Comparison of ENCODE assay signal across 20 mouse cellular contexts in genomic region chr1:33594966-33595365, GRCm38 (mm10).
DNase-seq lines count a peak whose midpoint lies in the region; ATAC-seq and TF ChIP-seq lines count a peak whose summit lies in the region.
"Had no signal": no experiment of that assay in that cellular context is flagged by ENCODE, and none has a peak within 500 bp of the region (broad histone marks: within the 10 kb centered on the region; RNA-seq: fewer than 3 reads in every experiment).

No protein-coding gene starts in this region.

- H3K36me3 ChIP-seq in forebrain, embryonic 11.5 days (ENCODE audit: control insufficient read depth, insufficient read depth, low read length), result 0 out of 2 replicates have a peak, but pooled peaks cover 3% of the 10 kb centered on the region
- peaks cover 7% of the 10 kb centered on the region for H3K36me3 ChIP-seq in forebrain, embryonic 12.5 days (replicated peaks)
- no peaks in the 10 kb centered on the region for H3K36me3 ChIP-seq in midbrain, embryonic 11.5 days (ENCODE audit: control insufficient read depth, insufficient read depth, low read length)
- H3K36me3 ChIP-seq in midbrain, embryonic 10.5 days, result peaks cover 14% of the 10 kb centered on the region
- H3K36me3 ChIP-seq in spleen, adult 2 months (ENCODE audit: control insufficient read depth, insufficient read depth, low read length), result no peaks in the 10 kb centered on the region; the same call in 1 of the 2 replicates
- no peaks in the 10 kb centered on the region for H3K36me3 ChIP-seq in intestine, embryonic 16.5 days (ENCODE audit: control insufficient read depth, insufficient read depth, low read length)

- H3K27ac ChIP-seq in forebrain, embryonic 11.5 days (ENCODE audit: low read depth, low read length), result no peak overlapping the region
- H3K27ac ChIP-seq in forebrain, embryonic 12.5 days, result no peak overlapping the region
- H3K27ac ChIP-seq in midbrain, embryonic 11.5 days (ENCODE audit: low read depth, low read length), result no peak overlapping the region
- H3K27ac ChIP-seq in midbrain, embryonic 10.5 days (replicated peaks), result no peak overlapping the region
- H3K27ac ChIP-seq in spleen, adult 2 months (ENCODE audit: insufficient read depth, low read length), result peak overlapping the region; percentile 68; the same call in 1 of the 2 replicates
- no peak overlapping the region for H3K27ac ChIP-seq in intestine, embryonic 16.5 days (ENCODE audit: low read length)
- H3K27ac ChIP-seq: forebrain, embryonic 13.5 days; heart, adult 2 months; heart, embryonic 15.5 days had no signal

- TF ChIP-seq CTCF in spleen, adult 2 months (IDR thresholded peaks at IDR 0.05; ENCODE audit: extremely low read depth, insufficient read depth, insufficient read length, insufficient replicate concordance), result no peak

- DNase-seq in forebrain, embryonic 11.5 days (ENCODE audit: low spot score), result no peak
- no peak for DNase-seq in midbrain, embryonic 11.5 days (ENCODE audit: low spot score, missing footprints)
- no peak for DNase-seq in midbrain, embryonic 10.5 days (ENCODE audit: low spot score)
- DNase-seq in spleen, adult 2 months (ENCODE audit: low read depth in 1 of 2, low spot score in 2 of 2), result no peak
- DNase-seq in spleen, adult 18-20 months, result no peak
- no peak for DNase-seq in thymus, postnatal 0 days (ENCODE audit: low spot score)
- DNase-seq: adrenal gland, adult 2 months; adrenal gland, postnatal 25 days; cerebellum, adult 18-20 months; cerebellum, adult 9-11 months; cerebellum, postnatal 36 days; forebrain, postnatal 0 days; gastrocnemius, postnatal 14 days; heart, adult 2 months; heart, postnatal 14 days had no signal

- no peaks in the 10 kb centered on the region for H3K27me3 ChIP-seq in forebrain, embryonic 11.5 days (ENCODE audit: control insufficient read depth, insufficient read depth, low read length)
- H3K27me3 ChIP-seq in forebrain, embryonic 12.5 days, result no peaks in the 10 kb centered on the region
- H3K27me3 ChIP-seq in midbrain, embryonic 11.5 days (ENCODE audit: control insufficient read depth, insufficient read depth, low read length), result no peaks in the 10 kb centered on the region
- no peaks in the 10 kb centered on the region for H3K27me3 ChIP-seq in midbrain, embryonic 10.5 days (ENCODE audit: low read depth, poor library complexity, severe bottlenecking)
- no peaks in the 10 kb centered on the region for H3K27me3 ChIP-seq in spleen, adult 2 months (ENCODE audit: control insufficient read depth, insufficient read depth, low read length)
- no peaks in the 10 kb centered on the region for H3K27me3 ChIP-seq in intestine, embryonic 16.5 days (replicated peaks; ENCODE audit: control insufficient read depth, insufficient read depth, low read length)
- H3K27me3 ChIP-seq: forebrain, embryonic 13.5 days; heart, embryonic 15.5 days had no signal

- no peak overlapping the region for H3K4me3 ChIP-seq in forebrain, embryonic 11.5 days (ENCODE audit: low read depth, low read length)
- no peak overlapping the region for H3K4me3 ChIP-seq in forebrain, embryonic 12.5 days (replicated peaks)
- H3K4me3 ChIP-seq in midbrain, embryonic 11.5 days (ENCODE audit: low read depth, low read length), result no peak overlapping the region
- no peak overlapping the region for H3K4me3 ChIP-seq in midbrain, embryonic 10.5 days
- no peak overlapping the region for H3K4me3 ChIP-seq in spleen, adult 2 months (ENCODE audit: extremely low read depth, insufficient read depth, insufficient read length)
- H3K4me3 ChIP-seq in intestine, embryonic 16.5 days (ENCODE audit: low read length), result no peak overlapping the region
- H3K4me3 ChIP-seq: forebrain, embryonic 13.5 days; heart, adult 2 months; heart, embryonic 15.5 days had no signal

- H3K4me2 ChIP-seq in forebrain, embryonic 11.5 days (ENCODE audit: low read depth, low read length, severe bottlenecking), result no peak overlapping the region
- H3K4me2 ChIP-seq in forebrain, embryonic 12.5 days, result no peak overlapping the region
- H3K4me2 ChIP-seq in midbrain, embryonic 11.5 days, result no peak overlapping the region
- H3K4me2 ChIP-seq in intestine, embryonic 16.5 days (ENCODE audit: low read depth, low read length), result no peak overlapping the region
- H3K4me2 ChIP-seq: forebrain, embryonic 13.5 days; heart, embryonic 11.5 days; heart, embryonic 15.5 days had no signal

- no peaks in the 10 kb centered on the region for H3K4me1 ChIP-seq in forebrain, embryonic 11.5 days (replicated peaks; ENCODE audit: control insufficient read depth, insufficient read depth, low read length)
- peaks cover 7% of the 10 kb centered on the region; the same call in 1 of the 2 replicates for H3K4me1 ChIP-seq in forebrain, embryonic 12.5 days
- 0 out of 2 replicates have a peak, but pooled peaks cover 5% of the 10 kb centered on the region for H3K4me1 ChIP-seq in midbrain, embryonic 11.5 days (ENCODE audit: control insufficient read depth, insufficient read depth, low read length)
- H3K4me1 ChIP-seq in midbrain, embryonic 10.5 days, result peaks cover 37% of the 10 kb centered on the region
- H3K4me1 ChIP-seq in spleen, adult 2 months (ENCODE audit: control insufficient read depth, insufficient read depth, insufficient read length), result peaks cover 23% of the 10 kb centered on the region
- no peaks in the 10 kb centered on the region for H3K4me1 ChIP-seq in intestine, embryonic 16.5 days (ENCODE audit: control insufficient read depth, insufficient read depth, low read length)
- H3K4me1 ChIP-seq: heart, embryonic 15.5 days had no signal

- ATAC-seq in forebrain, embryonic 11.5 days (replicated peaks; ENCODE audit: low FRiP score), result peak; percentile 39
- ATAC-seq in forebrain, embryonic 12.5 days (ENCODE audit: low FRiP score), result no peak
- peak; percentile 80 for ATAC-seq in midbrain, embryonic 11.5 days (ENCODE audit: low FRiP score)
- no peak for ATAC-seq in intestine, embryonic 16.5 days
- ATAC-seq: forebrain, embryonic 13.5 days; forebrain, postnatal 0 days had no signal

- H3K9ac ChIP-seq in forebrain, embryonic 11.5 days (ENCODE audit: low read length), result no peak overlapping the region
- H3K9ac ChIP-seq in forebrain, embryonic 12.5 days, result no peak overlapping the region
- H3K9ac ChIP-seq in midbrain, embryonic 11.5 days (ENCODE audit: low read length), result no peak overlapping the region
- H3K9ac ChIP-seq in intestine, embryonic 16.5 days (ENCODE audit: low read depth, low read length), result no peak overlapping the region
- H3K9ac ChIP-seq: forebrain, embryonic 13.5 days; forebrain, postnatal 0 days; heart, embryonic 15.5 days had no signal

- TF ChIP-seq POLR2A in spleen, adult 2 months (IDR thresholded peaks at IDR 0.05; ENCODE audit: low read depth, low read length), result no peak

- 83% methylated on average over 2 of the region's 2 CpGs for WGBS in forebrain, embryonic 11.5 days
- 79% methylated on average over 2 of the region's 2 CpGs for WGBS in forebrain, embryonic 12.5 days
- WGBS in midbrain, embryonic 11.5 days, result 44% methylated on average over 2 of the region's 2 CpGs
- WGBS in midbrain, embryonic 10.5 days, result 67% methylated on average over 2 of the region's 2 CpGs
- 72% methylated on average over 2 of the region's 2 CpGs for whole genome bisulfite sequencing in spleen, adult 2 months
- WGBS in intestine, embryonic 16.5 days, result 89% methylated on average over 2 of the region's 2 CpGs

- H3K9me3 ChIP-seq in forebrain, embryonic 11.5 days (ENCODE audit: control insufficient read depth, low read length), result no peaks in the 10 kb centered on the region
- peaks cover 5% of the 10 kb centered on the region; the same call in 1 of the 2 replicates for H3K9me3 ChIP-seq in forebrain, embryonic 12.5 days
- H3K9me3 ChIP-seq in midbrain, embryonic 11.5 days (ENCODE audit: control insufficient read depth, low read length), result peaks cover 3% of the 10 kb centered on the region; the same call in 1 of the 2 replicates
- H3K9me3 ChIP-seq in midbrain, embryonic 10.5 days (replicated peaks), result peaks cover 8% of the 10 kb centered on the region; the same call in 1 of the 2 replicates
- no peaks in the 10 kb centered on the region for H3K9me3 ChIP-seq in intestine, embryonic 16.5 days (ENCODE audit: control insufficient read depth, low read length)
- H3K9me3 ChIP-seq: heart, embryonic 15.5 days had no signal

Comparison
In these comparisons a context has a peak if more than half of its experiments do, and no peak if none do; other contexts are left out.
1. ATAC-seq: peak in forebrain, embryonic 11.5 days (single experiment) and midbrain, embryonic 11.5 days (single experiment); none in forebrain, embryonic 12.5 days (single experiment) and intestine, embryonic 16.5 days (single experiment).